Mouse (Mus musculus) thymus, adult 2 months (tissue): ENCODE data around the gene Nt5c2.

Experiments used
- CTCF ChIP-seq: fragments of 200-500 bp; IDR thresholded peaks from 2 replicates; pipeline ENCODE4 v1.5.1; 2012; ENCODE audit warnings: mild to moderate bottlenecking, control low read depth, low read length, moderate library complexity, borderline replicate concordance; ENCODE audit not compliant: control insufficient read depth, poor library complexity, insufficient read depth; ENCODE audit errors: extremely low read depth
- POLR2A ChIP-seq: fragments of 200-500 bp; IDR thresholded peaks from 2 replicates; pipeline ENCODE4 v1.6.1; 2012; ENCODE audit warnings: mild to moderate bottlenecking, low read length, control low read depth, moderate library complexity; ENCODE audit not compliant: control insufficient read depth, poor library complexity, insufficient read depth; ENCODE audit errors: extremely low read depth

DNA sequence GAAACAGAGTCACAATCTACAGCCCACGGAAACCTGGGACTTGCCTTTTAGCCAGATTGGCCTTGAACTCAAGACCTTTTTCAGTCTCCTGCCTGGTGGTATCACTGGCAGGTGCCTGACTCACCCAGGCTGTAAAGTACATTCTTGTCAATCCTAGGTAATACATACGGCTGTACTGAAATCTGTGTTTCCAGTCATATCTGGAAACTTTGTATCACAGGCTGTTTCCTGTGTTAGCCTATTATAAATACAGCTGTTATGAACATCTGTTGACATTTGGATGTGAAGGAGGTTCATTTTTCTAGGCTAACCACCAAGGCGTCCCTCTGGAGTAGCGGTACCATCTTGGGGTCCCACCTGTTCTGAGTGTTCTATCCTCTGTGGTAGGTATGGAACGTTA, 5.0 kb downstream of the Nt5c2 start:
- TF ChIP-seq CTCF (no peak), POLR2A (no peak)
